ENCODE assay signal across 19 mouse cellular contexts in genomic region chr13:105002831-105003157, GRCm38 (mm10). TPM values are rescaled to one million over a fixed set of nuclear protein-coding genes. Genes with fewer than 3 reads are reported as not detected.
DNase-seq lines count a peak whose midpoint lies in the region; ATAC-seq and TF ChIP-seq lines count a peak whose summit lies in the region.
"Had no signal": no experiment of that assay in that cellular context is flagged by ENCODE, and none has a peak within 500 bp of the region (broad histone marks: within the 10 kb centered on the region; RNA-seq: fewer than 3 reads in every experiment).

No protein-coding gene starts in this region.

- H3K4me3 ChIP-seq in forebrain, embryonic 14.5 days (ENCODE audit: low read depth, low read length) = no peak overlapping the region
- no peak overlapping the region for H3K4me3 ChIP-seq in forebrain, embryonic 11.5 days (ENCODE audit: low read depth, low read length)
- H3K4me3 ChIP-seq in hindbrain, embryonic 15.5 days = no peak overlapping the region
- H3K4me3 ChIP-seq in hindbrain, embryonic 11.5 days (ENCODE audit: low read depth, low read length) = no peak overlapping the region
- H3K4me3 ChIP-seq in left cerebral cortex, adult 2 months = no peak overlapping the region
- H3K4me3 ChIP-seq in neural tube, embryonic 15.5 days (replicated peaks) = no peak overlapping the region
- H3K4me3 ChIP-seq: embryonic facial prominence, embryonic 12.5 days; gastrocnemius, adult 2 months; heart, embryonic 12.5 days; intestine, embryonic 15.5 days had no signal

- intact Hi-C loops in left cerebral cortex, adult 2 months (cut with DNase I) = no loop called here
- intact Hi-C loops in left cerebral cortex, postnatal 14 days (cut with DNase I) = no loop called here

- H3K27me3 ChIP-seq in forebrain, embryonic 14.5 days (replicated peaks; ENCODE audit: control insufficient read depth, insufficient read depth, low read length) = no peaks in the 10 kb centered on the region
- no peaks in the 10 kb centered on the region for H3K27me3 ChIP-seq in forebrain, embryonic 11.5 days (ENCODE audit: control insufficient read depth, insufficient read depth, low read length)
- no peaks in the 10 kb centered on the region for H3K27me3 ChIP-seq in hindbrain, embryonic 15.5 days
- no peaks in the 10 kb centered on the region for H3K27me3 ChIP-seq in hindbrain, embryonic 11.5 days (ENCODE audit: control insufficient read depth, insufficient read depth, low read length)
- no peaks in the 10 kb centered on the region for H3K27me3 ChIP-seq in neural tube, embryonic 15.5 days (replicated peaks)
- H3K27me3 ChIP-seq: embryonic facial prominence, embryonic 12.5 days; heart, embryonic 12.5 days; intestine, embryonic 15.5 days had no signal

- TF ChIP-seq CTCF in left cerebral cortex, adult 2 months (IDR thresholded peaks at IDR 0.05) = no peak

- no peaks in the 10 kb centered on the region for H3K36me3 ChIP-seq in forebrain, embryonic 14.5 days (ENCODE audit: control insufficient read depth, insufficient read depth, low read length)
- H3K36me3 ChIP-seq in forebrain, embryonic 11.5 days (ENCODE audit: control insufficient read depth, insufficient read depth, low read length) = no peaks in the 10 kb centered on the region
- H3K36me3 ChIP-seq in hindbrain, embryonic 15.5 days = no peaks in the 10 kb centered on the region
- no peaks in the 10 kb centered on the region for H3K36me3 ChIP-seq in hindbrain, embryonic 11.5 days (ENCODE audit: control insufficient read depth, insufficient read depth, low read length)
- H3K36me3 ChIP-seq in neural tube, embryonic 15.5 days = no peaks in the 10 kb centered on the region
- H3K36me3 ChIP-seq: embryonic facial prominence, embryonic 12.5 days; heart, embryonic 12.5 days; intestine, embryonic 15.5 days had no signal

- WGBS in forebrain, embryonic 14.5 days = 79% methylated on average over 2 of the region's 2 CpGs
- WGBS in forebrain, embryonic 11.5 days = 77% methylated on average over 2 of the region's 2 CpGs
- WGBS in hindbrain, embryonic 15.5 days = 55% methylated on average over 2 of the region's 2 CpGs
- WGBS in hindbrain, embryonic 11.5 days = 75% methylated on average over 2 of the region's 2 CpGs
- WGBS in neural tube, embryonic 15.5 days = 70% methylated on average over 2 of the region's 2 CpGs

- no peak for DNase-seq in forebrain, embryonic 14.5 days (ENCODE audit: low spot score)
- DNase-seq in forebrain, embryonic 11.5 days (ENCODE audit: low spot score) = no peak
- DNase-seq in hindbrain, embryonic 11.5 days (ENCODE audit: low spot score) = no peak
- DNase-seq in left cerebral cortex, adult 2 months (ENCODE audit: extremely low spot score in 1 of 2, low spot score in 2 of 2) = no peak
- no peak for DNase-seq in left cerebral cortex, postnatal 14 days (ENCODE audit: low spot score in 2 of 2)
- no peak for DNase-seq in neural tube, embryonic 10.5 days (ENCODE audit: extremely low spot score, low spot score)
- DNase-seq: adrenal gland, postnatal 10 days; cerebellum, adult 11 months; embryo, embryonic 11 days; gastrocnemius, adult 2 months; gastrocnemius, postnatal 25 days; heart, postnatal 4 days had no signal

- no peak overlapping the region for H3K4me2 ChIP-seq in forebrain, embryonic 14.5 days (ENCODE audit: low read length)
- no peak overlapping the region for H3K4me2 ChIP-seq in forebrain, embryonic 11.5 days (ENCODE audit: low read depth, low read length, severe bottlenecking)
- H3K4me2 ChIP-seq in hindbrain, embryonic 15.5 days = no peak overlapping the region
- H3K4me2 ChIP-seq in hindbrain, embryonic 11.5 days (replicated peaks; ENCODE audit: low read depth, low read length) = no peak overlapping the region
- no peak overlapping the region for H3K4me2 ChIP-seq in neural tube, embryonic 15.5 days
- H3K4me2 ChIP-seq: embryonic facial prominence, embryonic 12.5 days; heart, embryonic 12.5 days; intestine, embryonic 15.5 days had no signal

- H3K9me3 ChIP-seq in forebrain, embryonic 14.5 days (replicated peaks; ENCODE audit: control insufficient read depth, low read length) = no peaks in the 10 kb centered on the region
- no peaks in the 10 kb centered on the region for H3K9me3 ChIP-seq in forebrain, embryonic 11.5 days (ENCODE audit: control insufficient read depth, low read length)
- H3K9me3 ChIP-seq in hindbrain, embryonic 15.5 days = no peaks in the 10 kb centered on the region
- H3K9me3 ChIP-seq in hindbrain, embryonic 11.5 days (ENCODE audit: control insufficient read depth, low read length) = no peaks in the 10 kb centered on the region
- H3K9me3 ChIP-seq in neural tube, embryonic 15.5 days (replicated peaks) = no peaks in the 10 kb centered on the region
- H3K9me3 ChIP-seq: embryonic facial prominence, embryonic 12.5 days; heart, embryonic 12.5 days; intestine, embryonic 15.5 days had no signal

- H3K9ac ChIP-seq in forebrain, embryonic 14.5 days (ENCODE audit: low read length) = no peak overlapping the region
- H3K9ac ChIP-seq in forebrain, embryonic 11.5 days (ENCODE audit: low read length) = no peak overlapping the region
- H3K9ac ChIP-seq in hindbrain, embryonic 15.5 days = no peak overlapping the region
- H3K9ac ChIP-seq in hindbrain, embryonic 11.5 days (ENCODE audit: low read depth, low read length) = no peak overlapping the region
- H3K9ac ChIP-seq in neural tube, embryonic 15.5 days (replicated peaks) = no peak overlapping the region
- H3K9ac ChIP-seq: embryonic facial prominence, embryonic 12.5 days; heart, embryonic 12.5 days; intestine, embryonic 15.5 days had no signal

- ATAC-seq in forebrain, embryonic 14.5 days = no peak
- ATAC-seq in forebrain, embryonic 11.5 days (replicated peaks; ENCODE audit: low FRiP score) = no peak
- ATAC-seq in hindbrain, embryonic 15.5 days (ENCODE audit: low FRiP score, low read depth) = no peak
- ATAC-seq in hindbrain, embryonic 11.5 days (ENCODE audit: low FRiP score) = no peak
- ATAC-seq in neural tube, embryonic 15.5 days (ENCODE audit: low FRiP score) = no peak
- ATAC-seq: intestine, embryonic 15.5 days had no signal

- H3K4me1 ChIP-seq in forebrain, embryonic 14.5 days (ENCODE audit: control insufficient read depth, insufficient read depth, low read length) = no peaks in the 10 kb centered on the region
- H3K4me1 ChIP-seq in forebrain, embryonic 11.5 days (replicated peaks; ENCODE audit: control insufficient read depth, insufficient read depth, low read length) = no peaks in the 10 kb centered on the region
- peaks cover 8% of the 10 kb centered on the region for H3K4me1 ChIP-seq in hindbrain, embryonic 15.5 days (replicated peaks)
- H3K4me1 ChIP-seq in hindbrain, embryonic 11.5 days (replicated peaks; ENCODE audit: control insufficient read depth, insufficient read depth, low read length) = no peaks in the 10 kb centered on the region
- H3K4me1 ChIP-seq in neural tube, embryonic 15.5 days = no peaks in the 10 kb centered on the region
- H3K4me1 ChIP-seq: embryonic facial prominence, embryonic 12.5 days; heart, embryonic 12.5 days; intestine, embryonic 15.5 days had no signal

- H3K27ac ChIP-seq in forebrain, embryonic 14.5 days (ENCODE audit: low read depth, low read length) = peak overlapping the region; percentile 54; the same call in 1 of the 2 replicates
- no peak overlapping the region for H3K27ac ChIP-seq in forebrain, embryonic 11.5 days (ENCODE audit: low read depth, low read length)
- H3K27ac ChIP-seq in hindbrain, embryonic 15.5 days (replicated peaks) = peak overlapping the region; percentile 44
- H3K27ac ChIP-seq in hindbrain, embryonic 11.5 days (ENCODE audit: low read depth, low read length) = no peak overlapping the region
- peak overlapping the region; percentile 11; the same call in 1 of the 2 replicates for H3K27ac ChIP-seq in left cerebral cortex, adult 2 months
- peak overlapping the region; percentile 18; the same call in 1 of the 2 replicates for H3K27ac ChIP-seq in neural tube, embryonic 15.5 days (replicated peaks)
- H3K27ac ChIP-seq: embryonic facial prominence, embryonic 12.5 days; gastrocnemius, adult 2 months; intestine, embryonic 15.5 days had no signal

RNA-seq across cellular contexts. Expression of gene Rgs7bp, which starts 51.9 kb away (rescaled TPM):
- polyA plus RNA-seq in forebrain, embryonic 14.5 days (2014; fragmentation: Nextera tagmentation; extraction: Ambion mirVana) = 2.0 and 3.7 TPM in 2 replicates
- polyA plus RNA-seq in forebrain, embryonic 11.5 days (2014; fragmentation: Nextera tagmentation; extraction: Ambion mirVana) = 1.4 and 1.6 TPM in 2 replicates
- 8.6 and 9.5 TPM in 2 replicates for polyA plus RNA-seq in hindbrain, embryonic 15.5 days (2015; fragmentation: Nextera tagmentation; extraction: Ambion mirVana)
- 1.6 and 2.3 TPM in 2 replicates for polyA plus RNA-seq in hindbrain, embryonic 11.5 days (2014; fragmentation: Nextera tagmentation; extraction: Ambion mirVana)
- total RNA-seq in left cerebral cortex, adult 2 months (2021) = 100 to 1,000 TPM; 166 to 173 TPM
- 100 to 1,000 TPM; 133 to 138 TPM for total RNA-seq in left cerebral cortex, postnatal 14 days (2021)
- polyA plus RNA-seq in neural tube, embryonic 15.5 days (2015; fragmentation: Nextera tagmentation; extraction: Ambion mirVana) = 12.0 and 12.7 TPM in 2 replicates
- total RNA-seq: MEL had no signal
- polyA plus RNA-seq: C2C12 had no signal

Comparison
In these comparisons a context has a peak if more than half of its experiments do, and no peak if none do; other contexts are left out.
1. H3K27ac ChIP-seq: peak in forebrain, embryonic 14.5 days (single experiment), hindbrain, embryonic 15.5 days (single experiment), left cerebral cortex, adult 2 months (single experiment) and neural tube, embryonic 15.5 days (single experiment); none in forebrain, embryonic 11.5 days (single experiment) and hindbrain, embryonic 11.5 days (single experiment).